Mouse (Mus musculus): ENCODE results near the gene Ccdc106.
"Not testable (repeated sequence)": the region's sequence is repeated elsewhere in the genome, so short reads cannot be mapped to it uniquely, and the experiment has no call there.

Gene Ccdc106

GRCm38 (mm10) chr7:5020000-5020681, at the start of gene Ccdc106, which contains the start of gene Zfp865:
Gene Ccdc106 (plus strand): TSS chr7:5020553.
Gene Zfp865 (plus strand): TSS chr7:5020376.
- peak; percentile 95 for DNase-seq (ENCODE audit: low read depth, low spot score)

GRCm38 (mm10) chr7:4971068-4971467, 49.3 kb upstream of the Ccdc106 start, which contains the start of gene Sbk3:
Gene Sbk3 (minus strand): TSS chr7:4971168.
- no peak for DNase-seq (ENCODE audit: low read depth, low spot score)

GRCm38 (mm10) chr7:4971710-4972109, 48.6 kb upstream of the Ccdc106 start:
- DNase-seq (ENCODE audit: low read depth, low spot score), result no peak

- no peak for DNase-seq (ENCODE audit: low read depth, low spot score)
Observed at GRCm38 (mm10) chr7:4972321-4973047, 47.9 kb upstream of the Ccdc106 start.

DNA sequence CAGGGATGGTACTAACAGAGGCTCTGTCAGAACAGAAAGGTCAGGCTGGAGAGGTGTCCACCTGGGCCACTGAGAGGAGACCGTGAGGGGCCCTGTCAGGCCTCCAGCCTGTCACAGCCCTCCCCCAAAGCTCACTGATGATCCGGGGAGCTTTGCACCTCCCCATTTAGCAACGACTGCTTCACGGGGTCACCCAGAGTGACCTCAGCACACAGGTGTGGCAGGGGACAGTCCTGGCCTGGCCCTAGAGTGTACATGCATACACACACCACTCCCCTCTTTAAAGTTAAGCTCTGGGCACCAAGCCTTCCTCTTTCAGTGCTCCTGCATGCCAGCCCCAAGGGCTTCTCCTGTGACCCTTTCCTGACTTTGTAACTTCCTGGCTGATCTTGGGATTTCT, 44.9 kb upstream of the Ccdc106 start:
- DNase-seq (ENCODE audit: low read depth, low spot score), result no peak

DNA sequence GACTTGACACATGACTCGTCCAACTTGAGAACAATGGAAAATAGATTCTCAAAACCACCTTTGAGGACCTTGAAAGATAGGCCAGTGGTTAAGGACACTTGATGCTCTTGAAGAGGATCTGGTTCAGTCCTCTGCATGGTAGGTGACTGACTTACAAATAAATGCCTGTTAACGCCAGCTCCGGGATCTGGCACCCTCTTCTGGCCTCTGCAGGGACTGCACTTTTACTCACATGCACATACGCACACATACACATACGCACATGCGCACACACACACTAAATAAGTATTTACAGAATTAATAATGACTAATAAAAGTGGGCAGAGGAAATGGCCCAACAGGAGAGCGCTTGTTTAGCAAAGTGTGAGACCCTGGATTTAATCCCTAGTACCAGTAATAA, 43.5 kb upstream of the Ccdc106 start:
- no peak for DNase-seq (ENCODE audit: low read depth, low spot score)

- DNase-seq (ENCODE audit: low read depth, low spot score), result no peak
Observed at GRCm38 (mm10) chr7:4988250-4988649, 32.1 kb upstream of the Ccdc106 start.

DNA sequence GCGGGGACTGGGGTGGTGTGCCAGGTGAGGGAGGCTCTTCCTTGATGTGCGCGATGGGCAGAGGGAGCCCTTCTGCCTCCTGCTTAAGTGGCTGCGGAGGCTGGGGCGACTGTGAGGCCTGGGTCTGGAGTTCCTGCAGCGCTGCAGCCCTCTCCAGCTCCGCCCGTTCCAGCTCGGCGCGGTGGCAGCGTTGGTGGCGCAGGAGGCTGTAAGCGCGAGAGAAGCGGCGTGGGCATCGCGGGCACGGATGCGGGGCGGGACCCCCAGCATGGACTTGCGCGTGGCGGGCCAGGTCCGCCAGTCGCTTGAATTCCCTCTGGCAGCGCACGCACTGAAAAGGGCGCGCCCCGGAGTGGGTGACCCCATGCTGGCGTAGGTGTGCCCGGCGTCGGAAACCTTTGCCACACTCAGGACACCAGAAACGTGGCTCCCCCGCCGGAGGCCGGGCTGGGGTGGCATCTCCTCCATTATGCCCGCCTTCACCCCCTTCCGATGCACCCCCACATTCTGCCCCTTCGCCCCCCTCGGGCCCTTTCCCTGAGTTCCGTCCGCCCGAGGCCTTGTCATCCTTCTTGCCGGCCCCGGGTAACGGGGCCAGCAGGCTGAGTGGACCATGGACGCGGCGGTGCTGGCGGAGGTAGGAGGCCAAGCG, 26.9 kb upstream of the Ccdc106 start:
- DNase-seq (ENCODE audit: low read depth, low spot score), result no peak

DNA sequence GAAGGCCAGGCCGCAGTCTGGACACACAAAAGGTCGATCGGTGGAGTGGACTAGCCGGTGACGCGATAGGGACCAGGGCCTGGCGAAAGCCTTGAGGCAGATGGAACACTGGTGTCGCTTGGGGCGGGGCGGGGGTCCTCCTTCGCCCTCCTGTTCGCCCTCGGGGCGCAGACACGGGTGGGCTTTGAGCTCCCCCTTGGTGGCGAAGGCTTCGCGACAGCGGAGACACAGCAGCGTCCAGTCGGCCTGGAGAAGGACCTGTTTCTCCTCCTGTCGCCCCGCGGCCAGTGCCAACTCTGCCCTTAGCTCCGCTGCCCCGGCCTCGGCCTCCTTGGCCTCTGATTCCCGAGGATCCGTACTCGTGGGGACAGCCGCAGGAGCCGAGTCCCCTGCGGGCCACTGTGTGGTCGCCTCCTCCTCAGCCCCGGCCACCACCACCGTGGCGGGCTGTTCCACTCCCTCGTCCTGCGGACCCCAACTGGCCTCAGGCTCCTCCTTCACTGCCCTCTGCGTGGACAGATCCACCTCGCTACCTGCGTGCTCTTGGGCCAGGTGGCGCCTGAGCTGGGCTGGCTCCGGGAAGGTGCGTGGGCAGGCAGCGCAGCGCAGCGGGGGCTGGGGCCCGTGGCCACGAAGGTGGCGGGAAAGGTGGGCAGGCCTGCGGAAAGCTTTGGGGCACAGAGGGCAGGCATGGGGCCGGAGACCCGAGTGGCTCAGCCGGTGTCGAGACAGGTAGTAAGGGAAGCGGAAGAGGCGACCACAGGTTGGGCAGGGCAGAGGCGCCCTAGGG, 26.2 kb upstream of the Ccdc106 start:
- DNase-seq (ENCODE audit: low read depth, low spot score), result no peak

DNA sequence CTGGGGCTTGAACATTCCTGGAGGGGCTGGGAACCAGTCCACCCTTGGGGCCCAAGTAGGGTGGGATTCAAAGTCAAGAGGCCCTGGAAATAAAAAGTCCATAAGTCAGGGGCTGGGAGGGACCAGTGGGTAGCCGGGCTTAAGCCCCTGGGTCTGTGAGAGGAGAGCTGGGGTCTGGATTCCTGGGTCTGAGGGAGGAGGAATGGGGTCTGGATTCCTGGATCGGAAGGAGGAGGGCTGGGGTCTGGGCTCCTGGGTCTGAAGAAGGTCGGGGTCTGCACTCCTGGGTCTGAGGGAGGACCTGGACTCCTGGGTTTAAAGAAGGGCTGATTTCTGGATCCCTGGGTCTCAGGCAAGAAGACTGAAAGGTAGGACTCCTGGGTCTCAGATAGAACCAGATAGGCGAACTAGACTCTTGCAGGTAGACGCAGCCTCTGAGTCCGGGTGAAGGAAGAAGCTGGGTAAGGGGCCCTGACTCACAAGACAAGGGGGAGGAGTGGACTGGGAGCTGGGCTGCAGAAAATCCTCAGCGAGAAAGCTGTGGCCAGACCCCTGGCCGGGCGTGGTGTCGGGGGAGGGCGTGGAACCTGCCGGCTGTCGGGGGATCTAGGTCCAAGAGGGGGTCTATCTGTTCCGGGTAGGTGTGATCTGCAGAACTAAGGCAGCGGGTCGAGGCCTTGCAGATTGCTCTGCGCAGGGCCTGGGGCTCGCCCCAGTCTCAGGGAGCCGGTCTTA, 24.9 kb upstream of the Ccdc106 start:
- no peak for DNase-seq (ENCODE audit: low read depth, low spot score)

GRCm38 (mm10) chr7:4996003-4996895, 24.1 kb upstream of the Ccdc106 start, which contains the start of gene Zfp579:
Gene Zfp579 (minus strand): TSS chr7:4996158.
- peak; percentile 88 for DNase-seq (ENCODE audit: low read depth, low spot score)

GRCm38 (mm10) chr7:4996934-4997333, 23.4 kb upstream of the Ccdc106 start:
- no peak for DNase-seq (ENCODE audit: low read depth, low spot score)

GRCm38 (mm10) chr7:4999876-5000275, 20.5 kb upstream of the Ccdc106 start:
- no peak for DNase-seq (ENCODE audit: low read depth, low spot score)

- DNase-seq (ENCODE audit: low read depth, low spot score), result not testable (repeated sequence)
Observed at GRCm38 (mm10) chr7:5002876-5003275, 17.5 kb upstream of the Ccdc106 start.

DNA sequence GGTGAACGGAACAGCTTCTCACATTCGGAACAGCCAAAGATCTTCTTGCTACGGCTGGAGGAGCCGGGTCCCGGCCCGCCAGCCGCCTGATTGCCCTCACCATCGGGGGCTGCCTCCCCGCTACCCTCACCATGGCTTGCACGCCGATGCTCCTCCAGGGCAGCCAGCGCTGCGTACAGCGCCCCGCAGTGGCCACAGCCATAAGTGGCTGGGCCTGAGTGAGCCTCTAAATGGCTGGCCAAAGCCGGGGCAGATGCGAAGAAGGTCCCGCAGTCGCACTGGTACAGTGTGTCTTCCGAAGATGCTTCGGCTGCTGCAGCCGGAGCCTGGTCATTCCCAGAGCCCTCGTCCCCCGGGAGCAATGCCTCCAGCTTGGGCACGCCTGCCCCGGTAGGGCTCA, 12.1 kb upstream of the Ccdc106 start:
- DNase-seq (ENCODE audit: low read depth, low spot score), result no peak

GRCm38 (mm10) chr7:5012681-5013513, 7.5 kb upstream of the Ccdc106 start:
- no peak for DNase-seq (ENCODE audit: low read depth, low spot score)

DNA sequence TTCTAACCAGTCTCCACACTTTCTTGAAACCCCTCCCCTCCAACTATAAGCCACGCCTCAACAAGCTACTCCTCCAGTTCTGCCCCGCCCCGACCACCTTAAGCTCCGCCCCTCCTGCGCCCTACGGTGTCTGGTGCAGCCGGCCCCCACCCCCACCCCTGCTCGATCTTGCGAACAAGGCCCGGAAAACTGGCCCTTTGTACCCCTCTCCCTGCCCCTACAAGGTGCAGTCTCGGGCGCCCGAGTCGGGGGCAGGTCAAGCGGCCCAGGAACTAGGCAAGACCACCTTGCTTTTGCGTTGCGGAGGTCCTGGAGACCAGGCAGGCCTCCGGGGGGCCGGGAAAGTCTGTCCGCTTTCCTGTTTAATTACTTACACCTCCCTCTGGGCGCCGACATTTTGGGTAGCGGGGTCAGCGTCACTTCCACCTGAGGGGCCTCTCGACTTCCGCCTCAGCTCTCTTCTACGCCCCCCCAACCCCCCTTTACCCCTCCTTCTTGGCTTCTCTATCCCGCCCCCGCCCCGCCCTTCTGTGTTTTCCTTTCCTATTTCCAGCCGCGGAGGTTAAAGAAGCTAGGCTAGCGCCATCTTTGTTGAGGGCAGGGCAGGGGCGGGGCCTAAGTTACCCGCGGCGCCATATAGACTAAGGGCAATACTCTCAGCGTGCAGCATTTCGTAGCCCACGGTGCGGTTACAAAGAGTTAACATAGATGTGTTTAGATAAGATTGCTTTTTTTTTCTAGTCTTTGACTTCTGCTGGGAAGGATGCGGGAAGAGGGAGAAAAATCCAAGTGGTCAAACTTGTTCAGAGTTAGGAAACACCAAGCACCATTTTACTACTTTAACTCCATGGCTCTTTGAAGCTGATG, 5.9 kb upstream of the Ccdc106 start, which contains the start of the genes Zfp524 and Fiz1:
TSS of gene Zfp524 (plus strand) at position 165 of the 867 bp plus-strand sequence.
TSS of gene Fiz1 (minus strand) at position 447 of the 867 bp plus-strand sequence.
- DNase-seq (ENCODE audit: low read depth, low spot score), result peak; percentile 98
